Mouse (Mus musculus): ENCODE results near the gene Efcab10. TPM values are rescaled to one million over a fixed set of nuclear protein-coding genes. Genes with fewer than 3 reads are reported as not detected.

The Efcab10 gene
- polyA plus RNA-seq, 1 experiment = not detected

DNA sequence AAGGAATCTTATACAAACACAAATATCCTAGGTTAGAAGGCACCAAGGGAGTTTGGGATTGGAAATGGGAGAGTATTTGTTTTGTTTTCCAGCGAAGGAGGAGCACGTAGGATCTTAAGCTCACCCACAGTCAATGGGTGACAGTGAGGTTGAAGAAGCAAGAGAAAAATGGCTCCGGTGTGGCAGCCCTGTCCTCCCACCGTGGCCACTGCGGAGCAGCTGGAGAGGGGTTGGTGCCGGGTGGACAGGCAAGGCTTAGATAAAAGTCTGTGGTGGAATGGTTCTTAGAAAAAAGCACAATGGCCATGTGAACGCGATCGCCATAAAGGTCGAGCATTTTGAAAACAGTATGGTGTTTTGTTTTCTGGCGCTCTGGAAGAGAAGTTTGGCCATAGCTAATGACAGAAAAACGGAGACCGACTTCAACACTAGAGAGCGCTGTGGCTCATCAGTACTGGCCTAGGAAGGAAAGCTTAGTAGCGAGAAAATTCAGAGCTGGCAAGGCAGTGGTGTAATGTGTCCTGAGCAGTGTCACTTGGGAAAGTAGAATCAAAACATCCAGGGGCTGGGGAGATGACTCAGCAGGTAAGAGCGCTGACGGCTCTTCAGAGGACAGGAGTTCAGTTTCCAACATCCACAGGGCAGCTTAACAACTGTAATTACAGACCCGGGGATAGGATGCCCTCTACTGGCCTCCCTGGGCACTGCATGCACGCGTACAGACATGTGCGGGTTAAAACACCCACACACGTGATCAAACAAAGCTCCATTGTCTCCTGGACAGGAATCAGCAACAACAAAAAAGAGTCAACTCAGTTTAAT lies 14.8 kb upstream of the Efcab10 start:
- H3ac ChIP-seq (ENCODE audit: control insufficient read depth, insufficient read length, low read depth) = no peak overlapping the region
- H3K27me3 ChIP-seq (ENCODE audit: control insufficient read depth, insufficient read depth, insufficient read length) = peaks cover 9% of the 10 kb centered on the region
- TF ChIP-seq CEBPB (IDR thresholded peaks at IDR 0.05; ENCODE audit: low read depth) (no peak), FOSL1 (IDR thresholded peaks at IDR 0.05; ENCODE audit: insufficient read depth, low read length, poor library complexity, severe bottlenecking) (no peak), MYOG (IDR thresholded peaks at IDR 0.05; ENCODE audit: control insufficient read depth, extremely low read depth, insufficient read length) (no peak), CTCF (IDR thresholded peaks at IDR 0.05; ENCODE audit: control insufficient read depth, insufficient read depth, insufficient read length) (peak; percentile 60), USF1 (IDR thresholded peaks at IDR 0.05; ENCODE audit: low read depth) (peak; percentile 91), MAX (IDR thresholded peaks at IDR 0.05) (peak; percentile 98), MYOD1 (IDR thresholded peaks at IDR 0.05; ENCODE audit: control insufficient read depth, insufficient read length, low read depth) (no peak)
- H3K79me3 ChIP-seq (ENCODE audit: low read depth) = no peaks in the 10 kb centered on the region
- H3K79me2 ChIP-seq (ENCODE audit: control insufficient read depth, insufficient read depth) = no peaks in the 10 kb centered on the region
- H3K36me3 ChIP-seq (ENCODE audit: control insufficient read depth, insufficient read depth) = no peaks in the 10 kb centered on the region
- H3K4me3 ChIP-seq (ENCODE audit: insufficient read depth, poor library complexity, severe bottlenecking) = no peak overlapping the region

DNA sequence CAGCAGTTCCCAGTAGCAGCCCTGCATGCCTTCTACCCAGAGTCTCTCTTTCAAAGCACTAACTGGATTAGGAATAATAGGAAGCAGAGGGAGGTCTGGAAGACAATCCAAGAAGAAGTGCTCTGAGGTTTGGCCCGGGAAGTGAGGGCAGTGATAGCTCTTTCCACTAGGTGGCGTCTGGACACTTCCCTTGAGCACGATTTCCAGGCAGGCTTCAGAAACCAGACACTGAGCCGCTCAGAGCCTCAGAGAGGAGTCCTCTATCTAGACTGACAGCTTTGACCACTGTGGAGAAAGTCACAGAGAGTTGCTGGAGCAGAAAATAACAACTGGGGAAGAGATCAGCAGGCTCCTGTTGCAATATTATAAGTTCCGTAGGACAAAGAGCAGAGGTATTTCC lies 5.8 kb upstream of the Efcab10 start:
- H3K79me3 ChIP-seq (ENCODE audit: low read depth) = no peaks in the 10 kb centered on the region
- no peaks in the 10 kb centered on the region for H3K36me3 ChIP-seq (ENCODE audit: control insufficient read depth, insufficient read depth)
- H3K4me3 ChIP-seq (ENCODE audit: insufficient read depth, poor library complexity, severe bottlenecking) = no peak overlapping the region
- peaks cover 32% of the 10 kb centered on the region for H3K27me3 ChIP-seq (ENCODE audit: control insufficient read depth, insufficient read depth, insufficient read length)
- no peaks in the 10 kb centered on the region for H3K79me2 ChIP-seq (ENCODE audit: control insufficient read depth, insufficient read depth)
- H3ac ChIP-seq (ENCODE audit: control insufficient read depth, insufficient read length, low read depth) = no peak overlapping the region
- no peak for TF ChIP-seq MYOD1 (IDR thresholded peaks at IDR 0.05; ENCODE audit: control insufficient read depth, insufficient read length, low read depth)
- peak; percentile 50 for TF ChIP-seq CTCF (IDR thresholded peaks at IDR 0.05; ENCODE audit: control insufficient read depth, insufficient read depth, insufficient read length)

DNA sequence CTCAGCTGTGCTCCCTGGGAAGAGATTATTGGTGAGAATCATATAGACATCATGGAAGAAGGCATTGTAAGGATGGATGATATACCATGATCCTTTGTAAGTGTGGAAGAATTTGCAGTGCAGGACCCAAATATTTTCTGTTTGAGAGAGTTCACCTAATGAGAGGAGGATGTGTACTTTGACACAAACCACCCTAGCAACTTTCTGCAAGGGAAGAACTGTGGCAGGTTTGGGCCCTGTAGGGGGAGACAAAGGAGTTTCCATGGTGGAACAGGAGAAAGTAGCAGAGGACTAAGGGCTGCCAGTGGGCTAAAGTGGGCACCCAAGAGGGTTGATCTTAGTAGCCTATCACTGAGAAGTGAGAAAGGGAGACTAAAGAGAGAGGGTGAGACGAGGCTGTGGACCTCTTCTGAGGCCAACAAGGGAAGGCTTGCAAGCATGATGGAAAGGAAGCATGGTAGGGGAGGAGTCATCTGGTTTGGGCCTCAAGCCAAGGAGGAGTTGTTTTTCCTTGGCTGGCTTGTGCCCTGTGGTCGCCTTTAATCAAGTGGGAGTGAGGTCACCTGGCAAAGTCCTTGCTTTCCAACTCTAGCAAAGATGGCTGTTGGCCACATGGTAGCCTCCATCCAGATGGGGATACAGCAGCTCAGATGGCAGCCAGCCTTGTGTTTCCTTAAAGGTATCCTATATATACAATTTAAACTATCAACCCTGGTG lies 3.7 kb upstream of the Efcab10 start:
- Histone ChIP-seq H3K4me3 (ENCODE audit: insufficient read depth, poor library complexity, severe bottlenecking) (no peak overlapping the region), H3K79me3 (ENCODE audit: low read depth) (no peaks in the 10 kb centered on the region), H3K36me3 (ENCODE audit: control insufficient read depth, insufficient read depth) (no peaks in the 10 kb centered on the region), H3K27me3 (ENCODE audit: control insufficient read depth, insufficient read depth, insufficient read length) (peaks cover 25% of the 10 kb centered on the region), H3ac (ENCODE audit: control insufficient read depth, insufficient read length, low read depth) (no peak overlapping the region), H3K79me2 (ENCODE audit: control insufficient read depth, insufficient read depth) (no peaks in the 10 kb centered on the region)
- TF ChIP-seq CEBPB (IDR thresholded peaks at IDR 0.05; ENCODE audit: low read depth) (no peak), MAX (IDR thresholded peaks at IDR 0.05) (no peak)

DNA sequence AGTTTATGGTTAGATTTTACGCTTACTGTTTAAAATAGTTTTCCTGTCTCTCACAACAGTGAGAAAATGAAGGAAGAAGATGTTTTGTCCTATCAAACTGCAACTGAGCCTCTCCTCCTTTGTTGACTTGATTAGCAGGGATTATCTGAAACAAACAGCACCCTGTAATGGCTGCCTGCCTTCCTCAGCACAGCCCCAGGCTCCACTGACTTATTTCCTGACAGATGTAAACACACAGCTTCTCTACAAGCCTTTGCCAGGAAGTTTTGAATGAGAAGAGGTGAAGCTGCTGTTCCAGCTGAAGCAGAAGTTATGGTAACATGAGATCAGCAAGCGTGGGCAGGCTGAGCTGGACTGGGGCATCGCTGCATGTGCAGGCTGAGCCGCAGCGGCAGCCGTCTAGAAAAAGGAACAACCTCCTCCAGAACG lies 8.6 kb downstream of the Efcab10 start:
- TF ChIP-seq USF1 (IDR thresholded peaks at IDR 0.05; ENCODE audit: low read depth) = no peak
- TF ChIP-seq MYOD1 (IDR thresholded peaks at IDR 0.05; ENCODE audit: control insufficient read depth, insufficient read length, low read depth) = no peak
- Histone ChIP-seq H3K27me3 (ENCODE audit: control insufficient read depth, insufficient read depth, insufficient read length) (peaks cover 12% of the 10 kb centered on the region), H3K79me2 (ENCODE audit: control insufficient read depth, insufficient read depth) (no peaks in the 10 kb centered on the region), H3K36me3 (ENCODE audit: control insufficient read depth, insufficient read depth) (no peaks in the 10 kb centered on the region), H3ac (ENCODE audit: control insufficient read depth, insufficient read length, low read depth) (no peak overlapping the region), H3K79me3 (ENCODE audit: low read depth) (no peaks in the 10 kb centered on the region), H3K4me3 (ENCODE audit: insufficient read depth, poor library complexity, severe bottlenecking) (no peak overlapping the region)

DNA sequence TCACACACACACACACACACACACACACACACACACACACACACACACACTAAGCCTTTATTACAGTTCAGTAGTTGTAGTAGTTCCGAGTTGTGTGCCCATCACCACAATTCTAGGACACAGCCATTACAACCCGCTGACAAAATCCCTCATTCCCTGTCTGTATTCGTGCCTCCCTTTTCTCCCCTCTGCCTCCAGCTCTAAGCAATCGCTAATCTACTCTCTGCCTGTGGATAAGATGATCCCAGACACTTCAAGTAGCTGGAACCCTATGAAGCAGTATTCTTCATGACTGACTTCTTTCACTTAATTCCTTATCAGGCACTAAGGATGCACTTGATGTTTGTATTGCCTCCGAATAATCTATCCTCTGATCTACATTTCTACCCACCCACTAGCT lies 10.3 kb downstream of the Efcab10 start:
- Histone ChIP-seq H3K4me3 (ENCODE audit: insufficient read depth, poor library complexity, severe bottlenecking) (no peak overlapping the region), H3ac (ENCODE audit: control insufficient read depth, insufficient read length, low read depth) (no peak overlapping the region), H3K36me3 (ENCODE audit: control insufficient read depth, insufficient read depth) (no peaks in the 10 kb centered on the region), H3K79me3 (ENCODE audit: low read depth) (no peaks in the 10 kb centered on the region), H3K27me3 (ENCODE audit: control insufficient read depth, insufficient read depth, insufficient read length) (peaks cover 4% of the 10 kb centered on the region), H3K79me2 (ENCODE audit: control insufficient read depth, insufficient read depth) (no peaks in the 10 kb centered on the region)
- TF ChIP-seq MYOG (IDR thresholded peaks at IDR 0.05; ENCODE audit: control insufficient read depth, extremely low read depth, insufficient read length) = no peak
- no peak for TF ChIP-seq MYOD1 (IDR thresholded peaks at IDR 0.05; ENCODE audit: control insufficient read depth, insufficient read length, low read depth)
- TF ChIP-seq FOSL1 (IDR thresholded peaks at IDR 0.05; ENCODE audit: insufficient read depth, low read length, poor library complexity, severe bottlenecking) = no peak
- no peak for TF ChIP-seq CEBPB (IDR thresholded peaks at IDR 0.05; ENCODE audit: low read depth)
- TF ChIP-seq MAX (IDR thresholded peaks at IDR 0.05) = no peak
- TF ChIP-seq CTCF (IDR thresholded peaks at IDR 0.05; ENCODE audit: control insufficient read depth, insufficient read depth, insufficient read length) = no peak
- TF ChIP-seq USF1 (IDR thresholded peaks at IDR 0.05; ENCODE audit: low read depth) = no peak

DNA sequence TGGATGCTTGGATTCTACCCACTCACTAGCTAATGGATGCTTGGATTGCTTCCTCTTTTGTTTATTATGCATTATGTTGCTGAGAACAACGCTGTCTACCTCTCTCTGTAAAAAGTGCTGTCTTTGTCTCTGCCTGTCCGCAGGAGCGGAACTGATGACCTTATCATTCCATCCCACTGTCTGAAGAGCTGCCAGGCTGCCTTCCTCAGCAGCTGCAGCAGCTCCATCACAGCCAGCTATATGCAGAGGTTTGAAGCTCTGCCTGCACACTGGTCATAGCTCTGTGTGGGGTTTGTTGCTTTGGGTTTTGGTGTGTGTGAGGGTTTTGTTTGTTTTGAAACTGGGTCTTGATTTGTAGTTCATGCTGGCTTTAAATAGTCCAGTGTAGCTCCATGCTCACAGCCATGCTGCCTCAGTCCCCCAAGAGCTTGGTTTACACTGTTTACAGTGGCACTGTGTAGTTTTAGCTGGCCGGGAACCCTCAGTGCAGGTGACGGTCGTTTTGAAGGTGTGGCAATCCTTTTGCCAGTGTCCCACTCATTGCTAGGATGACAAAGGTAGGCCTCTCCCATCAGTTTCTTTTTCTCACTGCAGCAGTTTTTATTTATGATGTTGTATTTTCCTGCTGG lies 10.9 kb downstream of the Efcab10 start:
- H3K4me3 ChIP-seq (ENCODE audit: insufficient read depth, poor library complexity, severe bottlenecking) = no peak overlapping the region
- H3K79me3 ChIP-seq (ENCODE audit: low read depth) = no peaks in the 10 kb centered on the region
- TF ChIP-seq CEBPB (IDR thresholded peaks at IDR 0.05; ENCODE audit: low read depth) (no peak), USF1 (IDR thresholded peaks at IDR 0.05; ENCODE audit: low read depth) (no peak), CTCF (IDR thresholded peaks at IDR 0.05; ENCODE audit: control insufficient read depth, insufficient read depth, insufficient read length) (no peak), MYOG (IDR thresholded peaks at IDR 0.05; ENCODE audit: control insufficient read depth, extremely low read depth, insufficient read length) (no peak), MYOD1 (IDR thresholded peaks at IDR 0.05; ENCODE audit: control insufficient read depth, insufficient read length, low read depth) (no peak), MAX (IDR thresholded peaks at IDR 0.05) (no peak), FOSL1 (IDR thresholded peaks at IDR 0.05; ENCODE audit: insufficient read depth, low read length, poor library complexity, severe bottlenecking) (no peak)

More for the DNA sequence above, 10.9 kb downstream of the Efcab10 start:
- Histone ChIP-seq H3K36me3 (ENCODE audit: control insufficient read depth, insufficient read depth) (no peaks in the 10 kb centered on the region), H3ac (ENCODE audit: control insufficient read depth, insufficient read length, low read depth) (no peak overlapping the region), H3K79me2 (ENCODE audit: control insufficient read depth, insufficient read depth) (no peaks in the 10 kb centered on the region), H3K27me3 (ENCODE audit: control insufficient read depth, insufficient read depth, insufficient read length) (peaks cover 4% of the 10 kb centered on the region)
